17 mouse cellular contexts compared by ENCODE assay signal in genomic region chr5:18135794-18136678, GRCm38 (mm10).
A peak's percentile ranks its signal among the peaks of the same experiment; 100 is the strongest.
DNase-seq lines count a peak whose midpoint lies in the region; ATAC-seq and TF ChIP-seq lines count a peak whose summit lies in the region.
"Had no signal": no experiment of that assay in that cellular context is flagged by ENCODE, and none has a peak within 500 bp of the region (broad histone marks: within the 10 kb centered on the region; RNA-seq: fewer than 3 reads in every experiment).

No protein-coding gene starts in this region.

- 19% methylated on average over 7 of the region's 7 CpGs for WGBS in forebrain, embryonic 14.5 days
- WGBS in midbrain, embryonic 13.5 days = 39% methylated on average over 7 of the region's 7 CpGs

- no peak overlapping the region for H3K4me3 ChIP-seq in ES-E14 (ENCODE audit: insufficient read depth in 1 of 2, low read depth in 1 of 2, low read length in 2 of 2, poor library complexity in 1 of 2, severe bottlenecking in 1 of 2)
- H3K4me3 ChIP-seq in forebrain, embryonic 14.5 days (ENCODE audit: low read depth, low read length) = no peak overlapping the region
- H3K4me3 ChIP-seq in midbrain, embryonic 13.5 days (replicated peaks) = no peak overlapping the region
- H3K4me3 ChIP-seq: embryonic facial prominence, embryonic 12.5 days; heart, adult 2 months; stomach, embryonic 15.5 days had no signal

- peaks cover 0 to 3% of the 10 kb centered on the region in 2 experiments; a peak in 1 of 4 replicates for H3K4me1 ChIP-seq in ES-E14 (ENCODE audit: control insufficient read depth in 2 of 2, insufficient read depth in 2 of 2, low read length in 2 of 2, poor library complexity in 1 of 2)
- peaks cover 19% of the 10 kb centered on the region for H3K4me1 ChIP-seq in forebrain, embryonic 14.5 days (ENCODE audit: control insufficient read depth, insufficient read depth, low read length)
- peaks cover 22% of the 10 kb centered on the region for H3K4me1 ChIP-seq in midbrain, embryonic 13.5 days (replicated peaks)
- H3K4me1 ChIP-seq: stomach, embryonic 15.5 days had no signal

- H3K27ac ChIP-seq in ES-E14 (ENCODE audit: insufficient read depth, low read depth, low read length, poor library complexity, severe bottlenecking) = peak overlapping the region; percentile 69; the same call in 1 of the 2 replicates
- H3K27ac ChIP-seq in forebrain, embryonic 14.5 days (ENCODE audit: low read depth, low read length) = peak overlapping the region; percentile 65; the same call in 1 of the 2 replicates
- peak overlapping the region; percentile 70 for H3K27ac ChIP-seq in midbrain, embryonic 13.5 days
- H3K27ac ChIP-seq: embryonic facial prominence, embryonic 12.5 days; heart, adult 2 months; stomach, embryonic 15.5 days had no signal

- no peaks in the 10 kb centered on the region for H3K9me3 ChIP-seq in ES-E14 (ENCODE audit: control insufficient read depth, insufficient read depth, low read depth, low read length)
- H3K9me3 ChIP-seq in forebrain, embryonic 14.5 days (replicated peaks; ENCODE audit: control insufficient read depth, low read length) = no peaks in the 10 kb centered on the region; the same call in 1 of the 2 replicates
- H3K9me3 ChIP-seq in midbrain, embryonic 13.5 days = no peaks in the 10 kb centered on the region
- H3K9me3 ChIP-seq: embryonic facial prominence, embryonic 12.5 days; stomach, embryonic 15.5 days had no signal

- in situ Hi-C loops in ES-E14 (cut with MboI; ENCODE audit: low sequenced_read_pairs in 2 of 2, unreplicated experiment in 2 of 2) = no loop called here

- no peaks in the 10 kb centered on the region for H3K36me3 ChIP-seq in ES-E14 (ENCODE audit: control insufficient read depth, insufficient read depth, low read length, poor library complexity, severe bottlenecking)
- no peaks in the 10 kb centered on the region for H3K36me3 ChIP-seq in forebrain, embryonic 14.5 days (ENCODE audit: control insufficient read depth, insufficient read depth, low read length)
- H3K36me3 ChIP-seq in midbrain, embryonic 13.5 days = no peaks in the 10 kb centered on the region
- H3K36me3 ChIP-seq: embryonic facial prominence, embryonic 12.5 days; stomach, embryonic 15.5 days had no signal

- ATAC-seq in forebrain, embryonic 14.5 days = peak; percentile 80
- peak; percentile 73 for ATAC-seq in midbrain, embryonic 13.5 days
- ATAC-seq: liver, postnatal 0 days had no signal

- H3K27me3 ChIP-seq in forebrain, embryonic 14.5 days (replicated peaks; ENCODE audit: control insufficient read depth, insufficient read depth, low read length) = no peaks in the 10 kb centered on the region
- no peaks in the 10 kb centered on the region for H3K27me3 ChIP-seq in midbrain, embryonic 13.5 days
- H3K27me3 ChIP-seq: embryonic facial prominence, embryonic 12.5 days; stomach, embryonic 15.5 days had no signal

- DNase-seq in ES-E14 (ENCODE audit: low read depth, low spot score) (no peak), ZHBTc4 (ENCODE audit: low read depth, low spot score) (peak; percentile 9)
- peak; percentile 81 for DNase-seq in forebrain, embryonic 14.5 days (ENCODE audit: low spot score)
- DNase-seq in frontal cortex, postnatal 14 days (ENCODE audit: low spot score in 2 of 2) = no peak
- no peak for DNase-seq in layer of hippocampus, adult 9-11 months
- no peak for DNase-seq in right cerebral cortex, postnatal 25 days
- DNase-seq: cerebellum, adult 11-12 months; gastrocnemius, postnatal 10 days; heart, adult 2 months; kidney, adult 2 months; kidney, postnatal 36 days; liver; liver, postnatal 0 days; lung, postnatal 14 days had no signal

- no peak overlapping the region; the same call in 1 of the 2 replicates for H3K4me2 ChIP-seq in forebrain, embryonic 14.5 days (ENCODE audit: low read length)
- H3K4me2 ChIP-seq in midbrain, embryonic 13.5 days (replicated peaks) = no peak overlapping the region
- H3K4me2 ChIP-seq: embryonic facial prominence, embryonic 12.5 days; stomach, embryonic 15.5 days had no signal

- H3K9ac ChIP-seq in ES-E14 (ENCODE audit: insufficient read depth, low read depth, low read length, poor library complexity, severe bottlenecking) = no peak overlapping the region
- no peak overlapping the region for H3K9ac ChIP-seq in forebrain, embryonic 14.5 days (ENCODE audit: low read length)
- no peak overlapping the region for H3K9ac ChIP-seq in midbrain, embryonic 13.5 days (replicated peaks)
- H3K9ac ChIP-seq: embryonic facial prominence, embryonic 12.5 days; liver, postnatal 0 days; stomach, embryonic 15.5 days had no signal

TF ChIP-seq in ES-E14, 5 proteins besides CTCF, POLR2A, EP300 and RAD21:
- TF ChIP-seq CHD2 (IDR thresholded peaks at IDR 0.05; ENCODE audit: low read depth, low read length) (no peak), MAFK (IDR thresholded peaks at IDR 0.05; ENCODE audit: insufficient read depth, low read depth, low read length) (no peak), ZC3H11A (IDR thresholded peaks at IDR 0.05; ENCODE audit: borderline replicate concordance, low read depth, low read length) (no peak), ZNF384 (IDR thresholded peaks at IDR 0.05; ENCODE audit: low read depth, low read length) (no peak), HCFC1 (IDR thresholded peaks at IDR 0.05; ENCODE audit: borderline replicate concordance, insufficient read depth, low read length) (no peak)

Comparison
In these comparisons a context has a peak if more than half of its experiments do, and no peak if none do; other contexts are left out.
1. DNase-seq: peak in ZHBTc4 (single experiment) and forebrain, embryonic 14.5 days (single experiment); none in ES-E14 (single experiment), frontal cortex, postnatal 14 days (0 of 2), layer of hippocampus, adult 9-11 months (single experiment) and right cerebral cortex, postnatal 25 days (single experiment).
2. Peak in every context shown above with its lines, with median percentiles within 50 percentile points of each other: H3K27ac ChIP-seq.